Mouse (Mus musculus) mesoderm, embryonic 11.5 days (tissue): ENCODE measurements around the gene Stat5b.
A peak's percentile ranks its signal among the peaks of the same experiment; 100 is the strongest.

Experiments
- DNase-seq: peaks from one replicate; pipeline ENCODE4 v3.0.0-alpha.2; 2012; ENCODE audit warnings: low read depth, low spot score

The Stat5b gene

GRCm38 (mm10) chr11:100842025-100842424 is 8.5 kb downstream of the Stat5b start:
- no peak for DNase-seq

GRCm38 (mm10) chr11:100840866-100841265 is 9.7 kb downstream of the Stat5b start:
- peak; percentile 11 for DNase-seq

GRCm38 (mm10) chr11:100839523-100839922 is 11.0 kb downstream of the Stat5b start:
- no peak for DNase-seq

- no peak for DNase-seq
These were observed 11.6 kb downstream of the Stat5b start for GRCm38 (mm10) chr11:100838894-100839293.

GRCm38 (mm10) chr11:100836923-100837702 is 13.4 kb downstream of the Stat5b start:
- no peak for DNase-seq

- DNase-seq = no peak
These were observed 17.1 kb downstream of the Stat5b start for GRCm38 (mm10) chr11:100833466-100833865.

- DNase-seq = no peak
These were observed 19.1 kb downstream of the Stat5b start for GRCm38 (mm10) chr11:100831396-100831795.

- DNase-seq = no peak
These were observed 20.8 kb downstream of the Stat5b start for GRCm38 (mm10) chr11:100829691-100830090.

GRCm38 (mm10) chr11:100828676-100829151 is 21.8 kb downstream of the Stat5b start:
- no peak for DNase-seq

GRCm38 (mm10) chr11:100826161-100826866 is 24.2 kb downstream of the Stat5b start:
- DNase-seq = no peak

- no peak for DNase-seq
These were observed 25.1 kb downstream of the Stat5b start for GRCm38 (mm10) chr11:100825451-100825850.

GRCm38 (mm10) chr11:100824496-100824895 is 26.0 kb downstream of the Stat5b start:
- no peak for DNase-seq

GRCm38 (mm10) chr11:100823543-100824313 is 26.8 kb downstream of the Stat5b start:
- no peak for DNase-seq

- no peak for DNase-seq
These were observed 28.2 kb downstream of the Stat5b start for GRCm38 (mm10) chr11:100822365-100822764.

GRCm38 (mm10) chr11:100821605-100822220 is 28.8 kb downstream of the Stat5b start:
- DNase-seq = no peak

GRCm38 (mm10) chr11:100820047-100820446 is 30.5 kb downstream of the Stat5b start:
- DNase-seq = no peak

- no peak for DNase-seq
These were observed 30.9 kb downstream of the Stat5b start for GRCm38 (mm10) chr11:100819626-100820025.

- no peak for DNase-seq
These were observed 31.5 kb downstream of the Stat5b start for GRCm38 (mm10) chr11:100819048-100819447.

GRCm38 (mm10) chr11:100818359-100819012 is 32.0 kb downstream of the Stat5b start:
- DNase-seq = no peak

- DNase-seq = no peak
These were observed 33.2 kb downstream of the Stat5b start for GRCm38 (mm10) chr11:100817311-100817710.

GRCm38 (mm10) chr11:100816801-100817200 is 33.7 kb downstream of the Stat5b start:
- no peak for DNase-seq
